Mouse (Mus musculus): ENCODE measurements at regions not wholly inside any gene's neighbourhood (a gene's known extent, or its start where the extent isn't known, plus 50 kb on each side); places are given as distances from the start of the nearest gene placed in this dataset.

- TF ChIP-seq CTCF (IDR thresholded peaks at IDR 0.05) (peak; percentile 92), EP300 (IDR thresholded peaks at IDR 0.05) (no peak)
Measured at GRCm38 (mm10) chr8:78003888-78004543, 209.1 kb upstream of the Ttc29 start.

Data from lung, postnatal 0 days (tissue).